Mouse (Mus musculus) T-helper 2 cell (primary cell): ENCODE data around the gene Slc17a2.

Experiments used
- in situ Hi-C: fragments of 300-600 bp; cut with MboI, MseI; formaldehyde crosslinking; loops from one replicate; pipeline ENCODE4 v1.15.1; 2025; ENCODE audit warnings: high pct_unique_total_duplicates

Slc17a2 gene

DNA sequence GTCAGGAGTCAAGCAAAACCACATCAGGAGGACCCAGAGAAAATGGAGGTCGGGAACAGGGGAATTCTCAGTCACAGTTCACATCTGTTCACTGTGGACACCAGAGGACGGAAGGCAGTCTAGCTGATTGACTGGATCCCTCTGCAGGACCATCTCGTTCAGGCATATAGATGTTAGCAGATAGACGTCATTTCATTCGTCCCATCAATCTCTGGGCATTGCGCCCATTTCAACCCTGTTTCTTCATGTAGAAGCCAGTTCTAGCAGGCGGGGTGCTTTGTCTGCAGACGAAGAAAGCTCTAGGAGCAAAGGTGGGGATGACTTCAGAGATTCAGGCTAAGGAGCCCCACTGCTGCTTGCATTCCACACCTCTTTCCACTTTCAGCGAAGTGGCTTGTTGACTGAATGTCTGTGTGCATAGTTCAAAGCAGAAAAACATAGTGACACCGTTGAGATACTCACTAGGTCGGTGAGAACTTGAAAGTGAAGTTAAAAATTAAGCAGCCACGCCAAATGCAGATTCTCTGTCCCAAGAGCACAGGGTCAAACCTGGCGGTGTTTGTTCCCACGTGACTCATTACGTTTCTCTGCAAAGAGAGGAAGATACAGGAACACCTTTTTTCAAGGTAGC, at the start of gene Slc17a2:
Slc17a2 (plus strand) TSS at position 572 of the 631 bp plus-strand sequence.
- in situ Hi-C loops = no loop called here

DNA sequence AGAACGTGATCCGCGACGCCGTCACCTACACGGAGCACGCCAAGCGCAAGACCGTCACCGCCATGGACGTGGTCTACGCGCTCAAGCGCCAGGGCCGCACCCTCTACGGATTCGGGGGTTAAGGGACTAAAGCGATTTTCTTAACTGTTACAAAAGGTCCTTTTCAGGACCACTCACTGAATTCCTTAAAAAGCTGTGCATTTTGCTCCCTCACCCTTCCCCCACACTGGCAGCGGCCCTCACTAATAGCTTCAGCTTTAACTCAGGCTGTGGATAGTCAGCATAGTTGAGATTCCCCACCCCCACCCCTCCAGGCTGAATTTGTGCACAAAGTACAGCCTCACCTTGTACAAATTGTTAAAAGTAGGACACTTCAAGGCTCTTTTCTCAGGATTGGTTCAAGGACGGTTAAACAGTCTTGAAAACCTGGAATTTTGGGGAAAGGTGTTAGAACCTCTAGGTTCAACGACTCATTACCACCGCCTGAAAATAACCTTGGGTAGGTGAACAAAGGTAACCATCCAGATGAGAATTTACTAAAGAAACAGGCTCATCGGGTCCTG, 49.5 kb upstream of the Slc17a2 start:
- in situ Hi-C loops = loop anchor here (10.0 kb wide), 1 partner anchor 868 kb away; no protein-coding TSS in a partner anchor

- in situ Hi-C loops = loop anchor here (10.0 kb wide), 1 partner anchor 867 kb away; no protein-coding TSS in a partner anchor
Observed at GRCm38 (mm10) chr13:23757921-23758320, 48.9 kb upstream of the Slc17a2 start.

GRCm38 (mm10) chr13:23759251-23759771, 47.5 kb upstream of the Slc17a2 start:
- in situ Hi-C loops = loop anchor here (10.0 kb wide), 1 partner anchor 865 kb away; no protein-coding TSS in a partner anchor

- in situ Hi-C loops = loop anchor here (10.0 kb wide), 2 partner anchors 865 to 1715 kb away; partner anchors contain the start of genes Hist1h2ag, Hist1h2bj and Hist1h4i
Observed at GRCm38 (mm10) chr13:23759916-23760239, 46.9 kb upstream of the Slc17a2 start.

- in situ Hi-C loops = loop anchor here (10.0 kb wide), 1 partner anchor 1716 kb away; the partner anchor contains the start of genes Hist1h2ag, Hist1h2bj and Hist1h4i
Observed at GRCm38 (mm10) chr13:23760240-23760971, 46.4 kb upstream of the Slc17a2 start.

DNA sequence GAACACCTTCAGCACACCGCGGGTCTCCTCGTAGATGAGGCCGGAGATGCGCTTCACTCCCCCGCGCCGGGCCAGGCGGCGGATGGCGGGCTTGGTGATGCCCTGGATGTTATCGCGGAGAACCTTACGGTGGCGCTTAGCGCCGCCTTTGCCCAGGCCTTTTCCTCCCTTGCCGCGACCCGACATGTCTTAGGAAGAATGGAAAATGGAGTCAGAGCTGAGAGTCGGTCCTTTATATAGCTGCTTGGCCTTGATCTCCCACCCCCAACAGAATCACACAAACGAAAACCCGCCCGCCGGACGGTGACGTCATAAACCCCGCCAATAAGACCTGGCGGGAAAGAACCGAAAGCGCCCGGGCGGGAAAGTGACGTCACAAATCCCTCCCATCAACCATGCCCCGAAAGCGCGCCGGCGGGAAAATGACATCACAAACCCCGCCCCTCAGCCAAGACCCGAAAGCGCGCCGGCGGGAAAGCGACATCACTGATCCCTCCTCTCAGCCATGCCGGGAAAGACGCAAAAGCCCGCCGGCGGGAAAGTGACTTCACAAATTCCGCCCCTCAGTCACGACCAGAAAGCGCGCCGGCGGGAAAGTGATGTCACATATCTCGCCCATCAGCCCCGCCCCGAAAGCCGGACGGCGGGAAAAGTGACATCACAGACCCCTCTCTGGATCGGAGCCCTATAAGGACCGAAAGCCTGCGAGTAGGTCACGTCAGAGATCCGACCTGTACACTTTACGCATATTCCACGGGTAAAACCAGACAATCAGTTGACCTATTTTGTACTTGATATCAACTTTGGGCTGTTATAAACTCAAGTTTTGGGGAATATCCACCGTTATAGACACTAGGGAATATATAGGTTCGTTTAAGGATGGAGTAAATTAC, 45.6 kb upstream of the Slc17a2 start, which contains the start of gene Hist1h4a:
Hist1h4a (minus strand) TSS at position 259 of the 893 bp plus-strand sequence.
- in situ Hi-C loops = loop anchor here (10.0 kb wide), 1 partner anchor 1716 kb away; the partner anchor contains the start of genes Hist1h2ag, Hist1h2bj and Hist1h4i

DNA sequence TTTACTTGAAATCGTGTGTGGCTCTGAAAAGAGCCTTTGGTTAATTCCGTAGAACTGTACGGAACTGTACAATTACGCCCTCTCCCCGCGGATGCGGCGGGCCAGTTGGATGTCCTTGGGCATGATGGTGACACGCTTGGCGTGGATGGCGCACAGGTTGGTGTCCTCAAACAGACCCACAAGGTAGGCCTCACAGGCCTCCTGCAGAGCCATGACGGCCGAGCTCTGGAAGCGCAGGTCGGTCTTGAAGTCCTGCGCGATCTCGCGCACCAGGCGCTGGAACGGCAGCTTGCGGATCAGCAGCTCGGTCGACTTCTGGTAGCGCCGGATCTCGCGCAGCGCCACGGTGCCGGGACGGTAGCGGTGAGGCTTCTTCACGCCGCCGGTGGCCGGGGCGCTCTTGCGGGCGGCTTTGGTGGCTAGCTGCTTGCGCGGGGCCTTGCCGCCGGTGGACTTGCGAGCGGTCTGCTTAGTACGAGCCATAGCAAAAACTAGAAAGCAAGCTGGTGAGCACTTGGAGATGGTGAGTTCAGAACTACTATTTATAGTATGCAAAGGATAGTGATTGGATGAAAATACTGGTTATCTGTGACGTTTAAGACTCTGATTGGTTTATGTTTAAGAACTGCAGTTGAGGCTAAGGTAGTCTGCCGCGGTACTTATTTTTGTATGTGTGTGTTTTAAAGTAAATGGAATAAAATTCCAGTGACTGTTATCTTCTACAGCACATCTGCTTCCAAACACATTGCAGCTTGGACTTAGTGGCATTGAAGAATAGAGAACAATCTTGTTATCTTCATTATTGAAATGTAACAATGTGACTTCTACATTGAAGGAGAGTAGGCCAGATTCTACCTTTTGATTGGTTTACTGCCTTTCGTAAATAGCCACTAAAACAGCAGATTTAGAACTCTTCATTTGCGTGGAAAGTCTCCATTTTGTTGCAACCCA, 44.6 kb upstream of the Slc17a2 start, which contains the start of gene Hist1h3a:
Hist1h3a (minus strand) TSS at position 516 of the 951 bp plus-strand sequence.
- in situ Hi-C loops = loop anchor here (10.0 kb wide), 1 partner anchor 1717 kb away; the partner anchor contains the start of genes Hist1h2ag, Hist1h2bj and Hist1h4i

- in situ Hi-C loops = loop anchor here (10.0 kb wide), 1 partner anchor 1718 kb away; the partner anchor contains the start of genes Hist1h2ag, Hist1h2bj and Hist1h4i
Observed at GRCm38 (mm10) chr13:23763242-23763585, 43.6 kb upstream of the Slc17a2 start.

DNA sequence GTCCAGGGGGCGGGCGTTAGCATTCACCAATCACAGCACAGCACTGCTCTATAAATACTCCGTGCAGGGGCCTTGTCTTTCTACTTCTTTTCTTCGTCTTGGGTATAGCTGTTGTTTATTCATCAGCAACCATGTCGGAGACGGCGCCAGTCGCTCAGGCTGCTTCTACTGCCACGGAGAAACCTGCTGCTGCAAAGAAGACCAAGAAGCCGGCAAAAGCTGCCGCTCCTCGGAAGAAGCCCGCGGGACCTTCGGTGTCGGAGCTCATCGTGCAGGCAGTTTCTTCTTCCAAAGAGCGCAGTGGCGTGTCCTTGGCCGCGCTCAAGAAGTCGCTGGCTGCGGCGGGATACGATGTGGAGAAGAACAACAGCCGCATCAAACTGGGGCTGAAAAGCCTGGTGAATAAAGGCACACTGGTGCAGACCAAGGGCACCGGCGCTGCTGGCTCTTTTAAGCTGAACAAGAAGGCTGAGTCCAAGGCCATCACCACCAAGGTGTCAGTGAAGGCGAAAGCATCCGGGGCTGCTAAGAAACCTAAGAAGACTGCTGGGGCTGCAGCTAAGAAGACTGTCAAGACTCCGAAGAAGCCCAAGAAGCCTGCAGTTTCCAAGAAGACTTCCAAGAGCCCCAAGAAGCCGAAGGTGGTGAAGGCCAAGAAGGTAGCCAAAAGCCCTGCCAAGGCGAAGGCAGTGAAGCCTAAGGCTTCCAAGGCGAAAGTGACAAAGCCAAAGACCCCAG, 43.0 kb upstream of the Slc17a2 start, which contains the start of gene Hist1h1a:
Hist1h1a (plus strand) TSS at position 81 of the 738 bp plus-strand sequence.
- in situ Hi-C loops = loop anchor here (10.0 kb wide), 1 partner anchor 1719 kb away; the partner anchor contains the start of genes Hist1h2ag, Hist1h2bj and Hist1h4i

DNA sequence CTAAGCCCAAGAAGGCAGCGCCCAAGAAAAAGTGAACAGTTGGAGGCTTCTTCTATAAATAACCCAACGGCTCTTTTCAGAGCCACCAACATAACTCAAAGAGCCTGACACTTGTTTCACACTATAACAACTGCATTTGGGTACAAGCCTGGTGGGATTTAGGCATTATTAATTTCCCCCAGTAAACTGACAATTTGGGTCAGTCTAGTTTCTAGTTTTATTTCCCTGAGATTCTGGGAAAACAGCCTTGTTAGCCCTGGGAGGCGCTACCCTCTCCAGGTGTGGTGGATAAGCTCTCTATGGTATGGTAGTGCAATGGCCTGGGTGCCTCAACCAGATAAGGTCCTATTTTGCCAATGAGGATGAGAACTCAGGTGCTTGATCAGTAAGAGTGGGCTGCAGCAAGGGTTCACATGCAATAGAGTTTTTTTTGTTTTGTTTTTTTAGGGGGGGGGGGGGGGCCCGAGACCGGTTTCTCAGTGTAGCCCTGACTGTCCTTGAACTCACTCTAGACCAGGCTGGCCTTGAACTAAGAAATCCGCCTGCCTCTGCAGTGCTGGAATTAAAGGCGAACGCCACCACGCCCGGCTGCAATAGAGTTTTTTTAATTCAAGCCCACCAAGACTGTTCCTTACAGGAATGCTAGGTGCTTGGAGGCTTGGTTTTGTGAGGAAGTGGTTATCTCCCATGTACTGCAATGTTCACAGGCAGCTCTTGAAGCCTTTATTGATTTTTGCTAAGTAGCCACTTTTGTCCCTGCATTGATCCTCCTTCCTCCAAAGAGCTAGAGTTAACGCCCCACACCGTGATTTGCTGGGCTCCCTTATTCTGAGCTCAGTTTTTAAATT, 42.2 kb upstream of the Slc17a2 start:
- in situ Hi-C loops = loop anchor here (10.0 kb wide), 1 partner anchor 1720 kb away; the partner anchor contains the start of genes Hist1h2ag, Hist1h2bj and Hist1h4i

GRCm38 (mm10) chr13:23765172-23765513, 41.6 kb upstream of the Slc17a2 start:
- in situ Hi-C loops = loop anchor here (10.0 kb wide), 1 partner anchor 1720 kb away; the partner anchor contains the start of genes Hist1h2ag, Hist1h2bj and Hist1h4i

DNA sequence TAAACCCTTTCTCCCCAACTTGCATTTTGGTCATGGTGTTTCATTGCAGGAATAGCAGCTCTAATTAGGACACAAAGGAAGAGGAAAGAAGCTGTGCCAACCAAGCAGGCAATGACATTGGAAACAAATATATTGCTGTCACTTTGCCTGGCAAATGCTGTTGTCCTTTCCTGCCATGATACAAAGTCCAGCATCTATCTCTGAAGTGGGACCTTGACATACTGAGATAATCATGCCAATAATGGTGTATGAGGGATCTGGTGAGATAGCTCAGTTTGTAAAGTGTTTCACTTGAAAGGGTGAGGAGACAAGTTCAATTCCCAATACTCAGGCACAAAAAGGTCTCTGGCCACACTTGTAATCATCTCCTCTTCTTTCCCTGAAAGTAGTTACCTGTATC, 40.0 kb upstream of the Slc17a2 start:
- in situ Hi-C loops = loop anchor here (10.0 kb wide), 1 partner anchor 1722 kb away; the partner anchor contains the start of genes Hist1h2ag, Hist1h2bj and Hist1h4i

GRCm38 (mm10) chr13:23768834-23769397, 37.9 kb upstream of the Slc17a2 start:
- in situ Hi-C loops = loop anchor here (10.0 kb wide), 1 partner anchor 1724 kb away; the partner anchor contains the start of genes Hist1h2ag, Hist1h2bj and Hist1h4i

GRCm38 (mm10) chr13:23769613-23770012, 37.2 kb upstream of the Slc17a2 start, which contains the start of gene Trim38:
TSS of gene Trim38 (plus strand) at chr13:23769913.
- in situ Hi-C loops = loop anchor here (10.0 kb wide), 1 partner anchor 1725 kb away; the partner anchor contains the start of genes Hist1h2ag, Hist1h2bj and Hist1h4i

- in situ Hi-C loops = no loop called here
Observed at GRCm38 (mm10) chr13:23772561-23773313, 34.1 kb upstream of the Slc17a2 start.
